Mouse (Mus musculus) heart, postnatal 36 days (tissue): Measurements from ENCODE around the gene Runx2. TPM values are rescaled to one million over a fixed set of nuclear protein-coding genes. Genes with fewer than 3 reads are reported as not detected.

Experiments
- DNase-seq, 2 experiments: peaks; one replicate each; pipeline ENCODE4 v3.0.0; 2021 to 2022
- intact Hi-C: fragments of 180-260 bp; cut with DNase I; formaldehyde crosslinking; loops from one replicate; pipeline ENCODE4 v1.15.1; 2025
- total RNA-seq, 2 experiments: library from RNA; stranded (reverse); gene quantifications; 2 replicates each; pipeline ENCODE4 v1.2.3; 2021

Runx2 gene
- total RNA-seq, 2 experiments from 2014 or later = 0.30 to 0.50 TPM

DNA sequence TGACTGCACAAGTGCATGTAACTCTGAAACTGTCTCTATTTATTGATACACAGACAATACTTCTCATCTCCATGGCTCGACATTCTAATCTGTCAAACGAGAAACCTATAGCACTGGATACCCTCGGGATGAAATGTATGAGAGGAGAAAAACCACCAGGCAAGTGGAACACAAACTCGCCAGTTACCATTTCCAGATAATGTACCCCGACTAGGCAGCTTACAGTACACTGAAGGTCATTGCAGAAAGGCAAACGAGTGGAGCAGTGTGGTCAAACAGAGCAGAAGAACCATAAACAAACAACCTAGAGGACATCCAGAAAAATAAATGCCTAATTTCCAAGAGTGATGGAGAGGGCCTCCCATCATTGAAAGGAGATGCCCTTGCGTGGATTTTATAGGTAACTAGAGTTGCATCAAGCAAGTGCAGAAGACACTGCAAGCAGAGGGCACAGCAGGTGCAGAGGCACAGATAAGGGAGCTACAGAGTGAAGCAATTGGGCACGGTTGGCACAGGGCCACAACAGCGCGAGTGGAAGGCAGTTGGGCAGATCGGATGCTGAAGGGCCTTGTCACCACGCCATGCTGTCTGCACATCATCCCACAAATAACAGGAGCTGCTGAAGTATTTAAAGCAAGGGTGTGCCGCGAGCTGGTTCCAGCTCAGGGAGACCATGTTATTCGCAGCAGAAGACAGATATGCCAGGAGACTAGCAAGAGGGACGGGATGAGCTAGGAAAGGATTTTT lies 142.5 kb downstream of the Runx2 start:
- peak; percentile 6 to 43 for DNase-seq
- intact Hi-C loops = no loop called here

DNA sequence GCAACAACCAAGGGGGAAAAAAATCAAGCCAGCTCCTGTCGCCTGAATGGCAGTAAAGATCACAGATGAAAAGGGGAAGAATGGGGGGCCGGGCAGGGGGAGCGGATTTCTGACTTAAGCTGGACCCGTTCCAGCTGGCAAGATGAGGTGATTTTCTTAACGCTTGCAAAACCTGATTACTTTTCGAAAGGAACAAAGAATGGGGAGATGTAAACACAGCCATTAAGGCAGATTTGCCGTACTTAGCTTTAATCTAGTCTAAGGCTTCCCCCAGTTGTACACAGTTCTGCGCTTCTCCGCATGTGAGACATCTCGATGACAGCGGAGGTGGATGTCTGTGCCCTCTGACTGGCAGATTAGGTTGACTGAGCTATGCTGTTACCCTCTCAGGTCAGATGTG lies 144.6 kb downstream of the Runx2 start:
- intact Hi-C loops = no loop called here
- DNase-seq = no peak

DNA sequence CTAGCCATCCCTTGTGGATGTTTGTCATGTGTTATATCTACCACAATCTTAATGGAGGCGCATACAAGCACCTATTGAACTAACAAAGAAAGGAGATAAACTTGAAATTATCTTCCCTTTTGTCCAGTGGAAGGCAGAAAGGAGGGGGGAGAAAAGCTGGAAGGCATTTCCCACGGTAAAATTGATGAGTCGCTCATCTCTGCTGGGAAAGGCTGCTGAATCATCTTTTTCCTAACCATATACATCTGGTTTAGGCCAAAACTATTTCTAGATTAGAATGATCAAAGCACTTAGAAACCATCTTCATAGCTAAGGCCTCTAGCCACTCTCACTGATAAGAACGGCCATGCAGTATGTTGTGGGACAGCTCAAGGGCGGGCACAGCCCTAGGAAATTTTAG lies 147.3 kb downstream of the Runx2 start:
- intact Hi-C loops = no loop called here
- DNase-seq = no peak

DNA sequence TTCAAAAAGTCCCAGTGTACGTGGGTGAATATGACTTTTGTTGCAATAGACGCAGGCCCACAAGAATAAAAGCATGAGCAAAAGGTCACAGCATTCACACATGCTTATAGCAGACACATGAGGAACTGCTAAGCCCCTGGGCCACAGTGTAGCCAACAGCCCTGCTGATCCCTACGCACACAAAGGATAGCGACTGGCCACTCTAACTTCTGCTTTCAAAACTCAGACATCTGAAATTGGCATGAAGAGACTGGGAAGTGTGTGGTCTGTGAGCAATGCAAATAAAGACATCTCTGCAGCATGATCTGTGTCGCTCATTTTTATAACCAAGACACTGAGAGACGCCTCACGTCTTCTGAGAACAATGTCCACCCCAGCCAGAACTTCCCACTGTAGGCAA lies 150.7 kb downstream of the Runx2 start:
- DNase-seq = no peak
- intact Hi-C loops = no loop called here

DNA sequence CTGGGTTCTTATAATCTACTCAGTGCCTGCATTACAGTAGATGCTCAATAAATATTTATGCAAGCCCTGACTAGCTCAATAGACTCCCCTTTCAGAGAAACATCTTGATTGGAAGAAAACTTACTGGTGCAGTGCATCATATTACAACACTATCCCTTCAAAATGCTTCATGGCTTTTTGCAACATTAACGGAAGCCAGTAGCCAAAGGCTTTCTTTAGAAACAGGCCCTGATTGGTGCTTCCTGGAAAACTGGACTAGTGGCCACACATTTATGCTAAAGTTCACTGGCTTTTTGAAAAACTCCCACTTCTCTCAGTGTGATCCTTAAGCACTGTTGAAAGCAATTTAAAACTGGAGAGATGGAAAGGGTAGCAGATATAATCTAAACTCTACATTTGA lies 151.4 kb downstream of the Runx2 start:
- no peak for DNase-seq
- intact Hi-C loops = no loop called here

DNA sequence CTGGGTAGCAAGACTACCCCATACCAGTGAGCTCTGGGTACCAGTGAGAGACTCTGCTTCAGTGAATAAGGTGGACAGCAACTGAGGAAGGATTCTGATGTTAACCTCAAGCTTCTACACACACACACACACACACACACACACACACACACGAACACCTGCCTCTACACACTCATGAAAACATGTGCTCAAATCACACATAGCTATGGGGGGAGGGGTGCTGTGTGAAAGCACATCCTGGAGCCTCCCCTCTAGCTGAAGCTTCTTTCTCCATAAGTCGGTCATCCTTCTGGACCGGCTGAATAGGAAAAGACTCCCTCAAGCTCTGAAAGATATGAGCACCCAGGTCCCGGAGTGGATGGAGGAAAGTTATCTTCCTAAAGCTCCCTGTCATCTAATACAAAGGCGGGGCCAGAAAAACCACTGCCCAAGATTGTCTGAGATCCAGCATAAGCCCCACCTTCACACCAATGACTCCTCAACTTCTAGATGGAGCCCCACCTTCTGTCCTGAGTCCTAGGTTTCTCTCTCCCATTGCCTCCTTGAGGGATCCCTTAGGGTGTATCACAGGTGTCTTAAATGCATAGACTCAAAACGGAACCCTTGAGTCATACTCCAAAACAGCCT lies 152.4 kb downstream of the Runx2 start:
- no peak for DNase-seq
- intact Hi-C loops = no loop called here

DNA sequence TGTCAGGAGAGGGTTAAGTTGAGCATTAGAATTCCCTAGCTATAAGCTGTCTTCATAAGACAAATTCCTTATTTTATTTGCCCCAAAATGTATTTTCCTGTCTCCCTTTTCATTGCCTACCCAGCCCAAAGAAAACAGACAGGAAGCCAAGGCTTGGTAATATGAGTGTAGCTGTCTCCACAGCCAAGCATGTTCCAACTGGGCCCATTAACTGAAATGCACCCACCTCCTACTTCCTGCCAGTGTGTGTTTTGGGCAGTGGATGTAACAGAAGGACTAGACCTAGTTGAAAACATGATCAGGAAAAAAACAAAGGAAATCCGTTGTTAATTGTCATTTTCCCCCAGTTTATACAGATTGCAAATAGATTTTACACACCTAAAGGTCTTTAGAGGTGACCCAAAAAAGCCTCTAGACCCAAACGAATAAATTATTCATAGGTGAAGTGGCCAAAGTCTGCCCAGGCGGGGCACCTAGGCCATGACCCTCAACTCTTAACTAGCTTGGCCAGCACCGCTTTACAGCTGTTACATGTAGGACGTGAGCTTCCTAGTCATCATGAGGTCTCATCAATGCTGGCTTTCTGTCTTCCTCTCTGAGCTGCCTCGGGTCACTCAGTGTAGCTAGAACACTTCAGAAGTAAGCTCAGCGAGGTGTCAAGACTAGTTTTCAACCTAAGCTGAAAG lies 154.3 kb downstream of the Runx2 start:
- intact Hi-C loops = no loop called here
- no peak for DNase-seq

DNA sequence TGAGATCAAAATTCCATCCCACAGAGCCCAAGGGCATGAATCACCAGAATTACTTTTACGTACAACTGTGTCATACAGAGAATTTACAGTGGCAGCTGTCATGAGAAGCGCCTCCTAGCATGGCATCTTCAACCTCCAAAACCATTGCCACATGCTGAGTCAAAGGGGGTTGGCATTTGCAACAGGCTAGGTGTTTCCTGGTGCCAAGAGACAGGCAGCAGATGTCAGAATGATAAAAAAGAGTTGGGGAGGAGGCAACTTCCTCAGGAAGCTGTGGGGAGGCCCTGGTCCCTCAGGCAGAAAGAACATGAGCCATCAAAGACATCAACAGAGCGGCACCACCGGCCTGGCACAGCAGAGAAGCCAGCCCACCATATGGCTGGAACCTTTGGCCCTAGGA lies 160.1 kb downstream of the Runx2 start:
- DNase-seq = no peak
- intact Hi-C loops = no loop called here

DNA sequence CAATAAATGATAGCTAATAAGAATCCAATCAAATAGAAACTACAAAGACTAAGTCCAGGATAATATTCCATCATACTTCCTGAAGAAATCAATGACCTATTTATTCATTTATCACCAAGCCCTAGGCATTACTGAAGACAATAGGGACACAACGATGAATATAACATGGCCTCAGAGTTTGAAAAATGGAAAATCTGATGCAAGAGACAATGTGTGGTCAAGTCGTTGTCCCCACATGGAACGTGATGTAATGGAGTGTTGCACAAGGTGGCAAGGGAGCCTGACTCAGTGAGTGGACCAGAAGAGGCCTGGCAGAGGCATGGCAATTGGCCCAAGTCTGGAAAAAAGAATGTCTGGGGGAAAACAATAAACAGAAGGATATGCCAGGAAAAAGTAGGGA lies 161.5 kb downstream of the Runx2 start:
- DNase-seq = no peak

DNA sequence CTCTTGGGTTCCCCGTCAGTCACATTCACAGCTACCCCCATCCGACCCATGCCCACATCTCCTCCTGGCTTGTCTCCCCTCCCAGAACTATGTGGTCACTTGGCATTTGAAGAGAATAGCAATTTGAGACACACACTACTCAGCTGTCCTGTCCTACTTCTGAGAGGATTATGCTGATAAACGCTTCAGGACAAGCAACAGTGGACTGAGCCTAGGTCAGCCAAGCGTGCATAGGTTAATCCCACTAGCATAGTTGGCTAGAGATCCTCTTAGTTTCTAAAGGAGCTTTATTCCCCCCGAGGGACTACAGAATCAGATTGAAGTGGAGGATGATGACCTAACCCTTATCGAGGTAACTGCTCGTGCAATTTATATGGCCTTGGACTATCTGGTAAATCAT lies 162.5 kb downstream of the Runx2 start:
- no peak for DNase-seq
- intact Hi-C loops = no loop called here

More for the DNA sequence above, 161.5 kb downstream of the Runx2 start:
- intact Hi-C loops = no loop called here

DNA sequence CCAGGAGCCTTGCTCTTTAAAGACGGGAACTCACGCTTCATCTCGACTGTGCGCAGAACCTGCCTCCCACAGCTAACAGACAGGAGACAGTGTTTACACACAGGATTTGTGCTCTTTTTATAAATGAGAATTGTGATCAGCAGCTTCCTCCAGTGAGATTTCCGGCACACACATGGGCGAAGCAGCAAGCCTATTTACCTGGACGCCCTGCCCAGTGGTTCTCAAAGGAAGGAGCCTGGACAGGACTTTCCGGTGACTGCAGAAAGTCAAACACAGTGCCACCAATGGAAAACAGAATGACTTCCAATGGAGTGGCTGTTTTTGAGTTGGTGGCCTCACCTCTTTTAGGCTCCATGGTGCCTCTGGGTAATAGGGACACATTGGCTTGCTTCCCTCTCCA lies 163.0 kb downstream of the Runx2 start:
- intact Hi-C loops = no loop called here
- no peak for DNase-seq

DNA sequence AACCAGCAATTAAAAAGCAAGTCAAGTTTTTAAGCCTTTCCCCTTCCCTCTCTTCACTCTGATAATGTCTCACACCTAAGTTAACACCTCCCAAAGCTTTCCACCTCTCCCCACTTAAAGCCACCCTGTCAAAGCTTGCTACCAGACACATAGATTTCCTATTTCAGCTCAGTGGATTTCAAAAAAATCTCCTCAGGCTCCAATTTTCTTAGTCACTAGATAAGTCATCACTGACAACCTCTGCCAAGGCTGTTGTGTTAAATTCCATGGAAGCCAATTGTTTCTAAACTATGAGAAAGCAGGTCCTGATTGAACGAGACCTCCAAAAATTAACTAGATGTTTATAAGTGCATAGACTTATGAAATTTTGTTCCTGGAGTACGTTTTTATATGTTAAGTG lies 164.2 kb downstream of the Runx2 start:
- DNase-seq = no peak

DNA sequence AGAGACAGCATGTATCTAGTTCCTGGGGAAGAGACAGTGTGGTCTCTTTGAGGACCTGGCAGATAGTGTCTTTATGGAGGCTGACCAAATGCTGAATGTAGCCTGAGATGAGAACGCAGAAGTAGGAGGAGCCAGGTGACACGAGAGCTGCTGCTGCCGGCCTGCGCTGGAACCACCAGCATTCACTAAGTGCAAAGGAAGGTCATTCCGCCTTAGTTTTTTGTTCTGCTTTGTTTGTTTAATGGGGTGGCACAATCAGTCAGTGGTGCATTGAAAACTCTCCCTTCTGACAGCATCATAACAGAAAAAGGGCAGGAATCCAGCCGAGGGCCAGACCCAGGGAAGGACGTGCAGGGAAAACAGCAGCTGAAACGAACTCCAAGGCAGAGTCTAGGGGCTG lies 165.5 kb downstream of the Runx2 start:
- intact Hi-C loops = no loop called here
- DNase-seq = no peak

More for the DNA sequence above, 164.2 kb downstream of the Runx2 start:
- intact Hi-C loops = no loop called here

DNA sequence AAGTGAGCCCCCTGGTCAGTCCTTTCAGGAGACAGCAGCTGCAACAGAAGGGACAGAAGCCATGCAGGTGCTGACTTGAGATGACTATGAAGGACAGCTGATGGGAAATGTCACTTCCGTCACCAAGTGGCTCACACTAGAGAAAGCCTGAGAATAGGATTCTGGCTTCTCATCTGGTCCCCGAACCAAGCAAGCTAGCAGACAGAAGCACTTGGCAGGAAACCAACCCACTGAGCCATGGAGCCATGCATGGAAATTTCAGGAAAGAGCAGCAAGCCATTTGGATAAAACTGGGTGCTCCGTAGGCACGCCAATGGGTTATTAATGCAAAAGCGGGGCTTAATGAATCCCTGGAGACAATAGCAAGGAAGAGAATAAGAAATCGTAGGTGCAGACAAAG lies 166.7 kb downstream of the Runx2 start:
- no peak for DNase-seq
- intact Hi-C loops = no loop called here

DNA sequence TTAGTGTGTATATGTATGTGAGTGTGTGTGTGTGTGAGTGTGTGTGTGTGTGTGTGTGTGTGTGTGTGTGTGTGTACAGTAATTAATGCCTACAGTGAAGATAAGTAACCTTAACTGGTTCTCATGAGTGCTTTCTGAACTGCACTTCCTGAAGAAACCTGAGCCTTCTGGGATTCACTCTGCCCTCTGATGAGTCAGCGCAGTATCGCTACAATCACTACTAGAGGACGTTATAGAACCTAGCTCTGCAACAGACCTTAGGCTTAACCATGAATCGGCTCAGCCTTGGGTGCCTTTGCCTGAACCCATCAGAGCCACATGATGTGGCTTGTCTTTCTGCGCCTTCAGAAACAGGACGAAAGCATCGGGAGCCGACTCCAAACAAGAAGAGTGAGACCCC lies 169.5 kb downstream of the Runx2 start:
- intact Hi-C loops = no loop called here
- DNase-seq = no peak

DNA sequence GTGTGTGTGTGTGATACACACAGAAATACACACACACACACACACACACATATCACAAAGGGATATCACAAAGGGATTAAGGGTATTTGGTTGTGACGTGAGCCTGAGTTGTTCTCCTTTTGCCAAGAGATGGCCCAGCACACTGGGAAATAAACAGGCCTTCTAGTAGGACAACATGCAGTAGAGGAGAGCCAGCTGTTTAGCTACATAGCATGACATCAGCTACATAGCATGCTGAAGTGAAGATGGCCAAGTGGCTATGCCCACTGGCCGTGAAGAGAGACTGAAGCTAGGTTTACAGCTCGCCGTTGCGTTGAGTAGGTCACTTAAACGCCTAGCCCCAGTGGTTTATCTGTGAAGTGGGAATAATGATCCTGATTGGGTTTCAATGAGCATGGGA lies 171.3 kb downstream of the Runx2 start:
- intact Hi-C loops = no loop called here
- no peak for DNase-seq

DNA sequence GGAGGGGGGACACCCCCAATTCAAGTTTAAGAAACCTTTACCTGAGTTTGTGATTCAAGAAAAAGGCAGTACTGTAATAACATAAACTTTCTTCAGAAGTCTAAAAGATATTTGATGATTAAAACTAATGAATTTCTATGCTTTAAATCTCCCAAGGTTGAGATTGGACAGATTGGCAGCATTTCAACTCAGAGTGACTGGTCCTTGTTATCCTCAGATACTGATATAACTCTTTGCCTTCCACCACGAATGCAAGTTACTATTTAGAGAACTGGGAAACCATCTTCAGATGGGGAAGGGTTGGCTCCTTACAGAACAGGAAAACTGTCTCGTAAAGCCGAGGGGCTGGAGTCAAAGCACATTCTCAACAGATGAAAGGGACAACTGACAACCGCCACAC lies 172.5 kb downstream of the Runx2 start:
- intact Hi-C loops = no loop called here
- DNase-seq = no peak

DNA sequence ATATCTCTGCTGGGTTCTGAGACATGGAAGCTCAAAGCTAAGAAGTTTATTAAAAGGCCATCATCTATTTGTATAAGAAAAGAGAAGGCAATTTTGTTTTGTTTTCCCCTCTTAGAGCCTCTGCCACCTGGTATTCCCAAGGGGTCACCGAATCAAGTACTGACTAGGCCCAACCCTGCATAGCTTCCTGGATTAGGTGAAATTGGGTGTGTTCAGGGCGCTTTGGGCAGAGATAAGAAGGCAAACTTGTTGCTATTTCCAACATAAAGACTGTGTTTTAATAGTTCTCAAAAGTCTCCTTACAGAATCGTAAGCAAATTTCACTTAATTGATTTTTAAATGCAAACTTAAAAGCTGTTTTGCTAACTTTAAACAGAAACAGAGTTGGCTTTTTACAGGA lies 173.7 kb downstream of the Runx2 start:
- DNase-seq = no peak
- intact Hi-C loops = no loop called here

DNA sequence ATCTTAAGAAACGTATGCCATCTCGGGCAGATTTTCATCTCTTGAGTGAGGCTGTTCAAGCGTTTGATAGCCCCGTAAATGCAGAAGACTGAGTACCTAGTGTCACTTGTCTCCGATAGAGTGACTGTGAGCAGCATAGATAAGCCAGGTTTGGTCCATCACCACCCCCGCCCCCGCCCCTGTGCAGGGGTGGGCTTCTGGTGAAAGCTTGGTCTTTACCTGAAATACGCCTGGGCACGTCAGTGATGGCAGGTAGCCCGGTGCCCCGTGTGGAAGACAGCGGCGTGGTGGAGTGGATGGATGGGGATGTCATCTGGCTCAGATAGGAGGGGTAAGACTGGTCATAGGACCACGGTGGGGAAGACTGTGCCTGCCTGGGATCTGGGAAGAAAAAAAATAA lies 175.2 kb downstream of the Runx2 start:
- intact Hi-C loops = no loop called here
- no peak for DNase-seq

DNA sequence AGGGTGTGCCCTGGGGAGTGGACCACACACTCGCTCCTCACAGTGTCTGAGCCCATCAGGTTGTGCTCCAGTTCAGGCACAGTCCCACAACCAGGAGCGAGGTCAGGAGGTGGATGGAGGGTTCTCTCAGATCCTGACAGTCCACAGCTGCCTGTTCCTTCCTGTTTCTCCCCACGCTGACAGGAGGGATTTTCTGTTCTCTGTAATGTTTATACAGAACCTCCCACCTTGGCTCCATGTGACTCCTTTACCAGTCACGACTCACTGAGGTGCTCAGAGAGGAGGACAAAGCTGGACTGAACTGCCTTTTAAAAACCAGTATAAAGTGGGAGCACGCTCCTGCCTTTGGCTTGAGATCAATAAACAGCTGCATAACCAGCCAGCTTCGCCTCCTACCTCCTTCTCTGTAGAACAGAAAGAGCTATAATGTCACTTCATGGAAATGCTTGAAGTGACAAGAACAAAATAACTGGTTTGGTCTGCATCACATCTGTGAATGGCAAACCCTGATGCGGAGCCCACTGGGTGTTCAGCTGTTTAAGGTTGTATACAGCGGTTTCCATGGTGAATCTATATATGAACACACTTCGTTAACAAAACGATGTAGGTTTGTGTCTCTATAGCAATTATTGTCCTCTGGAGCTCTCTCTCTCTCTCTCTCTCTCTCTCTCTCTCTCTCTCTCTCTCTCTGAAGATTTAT lies 177.3 kb downstream of the Runx2 start:
- no peak for DNase-seq
- intact Hi-C loops = no loop called here

DNA sequence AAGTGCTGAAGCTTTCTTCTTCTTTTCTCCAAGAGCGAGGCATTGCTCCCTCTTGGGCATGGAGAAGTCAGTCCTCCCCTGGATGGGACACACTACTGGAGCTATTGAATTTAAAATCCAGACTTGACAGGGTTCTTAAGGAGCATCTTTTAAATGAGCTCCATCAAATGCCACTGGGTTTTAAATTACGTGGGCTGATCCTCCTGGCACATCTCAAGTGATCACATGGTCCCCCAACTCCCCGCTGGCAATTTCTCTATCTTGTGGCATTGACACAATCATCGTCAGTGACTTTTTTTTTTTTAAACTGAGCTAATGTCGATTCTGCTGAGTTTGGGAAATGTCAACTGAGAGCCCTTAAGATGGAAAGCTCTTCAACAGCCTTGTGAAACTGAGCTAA lies 180.1 kb downstream of the Runx2 start:
- no peak for DNase-seq
- intact Hi-C loops = no loop called here
